Mouse (Mus musculus) adrenal gland, postnatal 0 days (tissue): ENCODE measurements around the gene Nek9. TPM values are rescaled to one million over a fixed set of nuclear protein-coding genes. Genes with fewer than 3 reads are reported as not detected.

Experiments used
- polyA plus RNA-seq: library from polyadenylated mRNA; unstranded; fragments of >200 nt; fragmentation: Nextera tagmentation; extraction: Ambion mirVana; gene quantifications from 2 replicates; pipeline ENCODE4 v1.2.1, GENCODE M21; 2015

The Nek9 gene
- polyA plus RNA-seq = 14.8 and 17.8 TPM in 2 replicates

DNA sequence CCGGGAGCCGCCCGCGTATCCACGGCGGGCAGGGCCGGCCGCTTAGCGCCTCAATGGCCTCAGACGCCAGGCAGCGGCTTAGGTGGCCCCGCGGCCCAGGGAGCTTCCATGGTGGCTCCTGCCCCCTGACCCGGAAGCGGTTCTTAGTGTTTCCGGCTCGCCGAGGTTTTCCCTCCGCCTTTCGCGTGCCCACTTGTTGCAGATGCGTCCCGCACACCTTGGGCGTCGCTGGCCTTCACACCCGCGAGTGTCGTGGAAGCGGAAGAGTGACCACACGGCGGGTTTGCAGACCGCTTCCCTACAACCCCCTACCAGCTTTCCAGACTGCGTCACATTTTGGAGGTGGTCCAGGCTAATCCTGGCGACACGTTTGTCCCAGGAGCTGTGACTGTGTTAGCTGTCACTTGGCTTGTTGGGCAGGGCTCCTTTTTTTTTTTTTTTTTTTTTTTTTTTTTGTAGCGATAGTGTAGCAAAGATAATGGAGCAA is at the start of gene Nek9:
Gene Nek9 (minus strand): TSS at position 120 of the 487 bp plus-strand sequence.

DNA sequence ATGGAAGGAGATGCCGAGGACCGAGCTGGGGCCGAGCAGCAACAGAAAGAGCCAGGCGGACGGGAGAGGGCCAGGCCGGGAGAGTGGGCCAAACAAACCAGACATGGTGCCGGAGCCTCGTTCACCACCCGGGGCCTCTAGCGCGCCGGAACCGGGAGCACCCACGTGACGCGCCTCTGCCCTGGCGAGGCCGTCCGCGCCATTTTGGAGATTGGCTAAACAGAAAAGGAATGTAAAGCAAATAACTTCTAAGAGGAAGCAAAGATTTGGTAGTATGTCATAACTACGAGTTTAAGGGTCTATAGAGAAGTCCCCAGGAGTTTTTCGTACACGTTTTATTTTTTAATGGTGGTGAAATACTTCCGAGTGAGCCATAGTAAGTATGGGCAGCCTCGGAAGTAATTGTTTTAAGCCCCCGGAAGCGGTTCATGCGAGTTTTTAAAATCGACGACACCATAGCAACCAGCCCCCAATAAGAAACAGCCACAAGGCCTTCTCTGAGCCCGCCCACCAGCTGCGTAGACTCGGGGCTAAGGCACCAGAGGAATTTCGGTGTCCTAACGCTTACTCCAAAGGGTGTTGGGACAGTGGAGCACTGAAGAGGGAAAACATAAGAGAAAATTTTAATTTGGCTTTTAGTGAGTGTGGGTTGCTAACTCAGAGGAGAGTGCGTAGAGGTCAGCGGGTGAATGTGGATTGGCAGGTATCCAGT is 35.6 kb upstream of the Nek9 start, which contains the start of gene Tmed10:
Gene Tmed10 (minus strand): TSS at position 287 of the 712 bp plus-strand sequence.

DNA sequence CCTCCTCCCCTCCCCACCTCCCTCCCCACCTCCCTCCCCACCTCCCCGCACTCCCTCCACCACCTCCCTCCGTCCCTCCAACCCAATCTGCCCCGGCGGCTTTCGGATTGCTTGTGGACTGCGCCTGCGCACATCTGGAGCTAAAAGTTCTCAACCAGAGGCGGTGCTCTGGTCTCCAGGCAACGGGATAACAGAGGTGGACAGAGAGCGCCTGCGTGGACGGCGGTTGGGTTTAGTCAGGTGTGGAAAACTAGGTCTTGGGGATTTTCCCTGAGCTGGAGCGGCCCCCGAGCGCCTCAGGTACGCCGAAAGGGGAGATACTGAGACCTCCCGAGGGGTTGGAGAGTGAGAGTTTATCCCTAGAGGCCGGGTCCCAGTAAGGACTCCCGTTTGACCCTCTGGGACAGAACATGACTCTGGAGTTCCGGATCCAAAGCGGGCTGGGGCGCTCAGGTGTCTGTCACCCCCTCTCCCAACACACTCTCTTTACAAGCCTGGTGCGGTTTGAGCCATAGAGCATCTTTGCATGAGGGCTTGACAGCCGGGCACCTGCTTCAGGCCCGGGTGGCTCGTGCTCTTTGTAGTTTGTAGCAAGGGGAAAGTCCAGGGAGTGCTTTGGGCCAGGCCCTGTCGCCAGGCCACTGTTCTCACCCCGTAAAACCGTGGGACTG is 50.5 kb downstream of the Nek9 start, which contains the start of gene Zc2hc1c:
Gene Zc2hc1c (plus strand): TSS at position 106 of the 671 bp plus-strand sequence.

DNA sequence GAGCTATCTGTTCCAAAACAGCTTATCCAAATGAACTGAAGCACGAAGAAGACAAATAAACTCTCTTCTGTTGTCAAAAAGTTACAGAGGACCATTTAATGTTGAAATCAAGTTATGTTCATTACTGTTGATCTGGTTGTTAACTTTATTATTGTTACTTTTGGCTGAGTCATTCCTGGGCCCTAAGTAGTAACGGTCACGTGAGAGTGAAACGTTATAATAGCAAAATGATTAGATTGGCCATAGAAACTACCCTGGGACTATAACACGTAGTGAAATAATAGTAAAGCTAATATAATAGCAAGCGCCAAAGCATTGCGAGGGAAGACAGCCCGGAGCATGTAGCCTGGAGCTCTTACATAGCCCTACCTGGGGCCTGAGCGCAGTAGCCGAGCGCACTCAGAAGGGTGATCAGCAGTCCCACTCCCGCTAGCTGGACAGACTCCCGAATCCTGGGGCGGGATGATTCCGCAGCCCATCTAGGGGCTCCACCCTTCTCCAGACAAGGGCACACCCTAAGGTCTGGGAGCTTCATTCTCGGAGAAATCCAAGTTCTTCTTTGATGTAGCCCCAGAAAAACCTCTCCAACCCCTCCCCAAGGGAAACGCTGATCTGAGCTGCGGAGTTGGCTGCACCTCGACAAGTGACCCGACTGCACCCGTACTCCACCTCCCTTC is 51.2 kb downstream of the Nek9 start, which contains the start of gene Acyp1:
Gene Acyp1 (minus strand): TSS at position 630 of the 677 bp plus-strand sequence.

DNA sequence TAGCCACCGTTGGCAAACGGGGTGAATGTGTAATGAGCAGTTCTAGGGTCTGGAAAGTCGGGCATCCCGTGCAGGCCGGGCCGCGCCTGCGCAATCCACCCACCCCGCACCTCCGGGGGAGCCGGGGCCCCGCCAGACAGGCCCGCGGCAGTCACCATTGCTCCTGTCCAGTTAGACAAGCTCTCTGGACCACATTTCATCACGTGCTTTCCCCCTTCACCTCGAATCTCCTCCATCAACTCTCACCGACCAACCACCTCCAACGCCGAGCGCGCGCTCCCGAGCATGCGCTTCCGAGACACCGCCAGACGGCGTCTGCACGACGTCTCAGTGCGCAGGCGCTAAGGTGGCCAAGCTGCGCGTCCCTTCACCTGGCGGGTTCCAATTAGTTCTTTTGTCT is 68.8 kb downstream of the Nek9 start, which contains the start of gene Mlh3:
Gene Mlh3 (minus strand): TSS at position 281 of the 400 bp plus-strand sequence.

Other genes starting within 250 kb of the Nek9 start
- gene Prox2, start 228.6 kb downstream of the Nek9 start, polyA plus RNA-seq = 2.6 and 3.9 TPM in 2 replicates
- 55.8 and 91.8 TPM in 2 replicates for gene Dlst, start 228.5 kb downstream of the Nek9 start, polyA plus RNA-seq
- gene Rps6kl1, start 188.1 kb downstream of the Nek9 start, polyA plus RNA-seq = 3.4 and 6.8 TPM in 2 replicates
- gene Pgf, start 161.6 kb downstream of the Nek9 start, polyA plus RNA-seq = 5.9 and 11.9 TPM in 2 replicates
- 51.3 and 64.4 TPM in 2 replicates for gene Eif2b2, start 119.9 kb downstream of the Nek9 start, polyA plus RNA-seq
- gene Mlh3, start 68.8 kb downstream of the Nek9 start, polyA plus RNA-seq = 4.3 and 5.5 TPM in 2 replicates
- 160 and 216 TPM in 2 replicates for gene Acyp1, start 50.9 kb downstream of the Nek9 start, polyA plus RNA-seq
- gene Zc2hc1c, start 50.8 kb downstream of the Nek9 start, polyA plus RNA-seq = 1.6 and 2.0 TPM in 2 replicates
- gene Tmed10, start 35.5 kb upstream of the Nek9 start, polyA plus RNA-seq = 268 and 373 TPM in 2 replicates
- 6.9 and 7.6 TPM in 2 replicates for gene Fos, start 134.5 kb upstream of the Nek9 start, polyA plus RNA-seq